Mouse (Mus musculus) liver, adult 2 months (tissue): ENCODE data around the gene Dnmbp. TPM values are rescaled to one million over a fixed set of nuclear protein-coding genes. Genes with fewer than 3 reads are reported as not detected.
A peak's percentile ranks its signal among the peaks of the same experiment; 100 is the strongest.

Experiments
- DNase-seq: peaks from one replicate; pipeline ENCODE4 v3.0.0-alpha.2; 2011; ENCODE audit warnings: low read depth, low spot score; ENCODE audit errors: extremely low read depth
- H3K27ac ChIP-seq: fragments of 200-500 bp; replicated peaks from 2 replicates; pipeline ENCODE4 v1.5.1; 2012; ENCODE audit warnings: low read depth, mild to moderate bottlenecking, control low read depth, inconsistent platforms, low read length; ENCODE audit not compliant: insufficient read depth
- H3K27me3 ChIP-seq: fragments of 200-500 bp; 2 replicates; pipeline ENCODE4 v1.6.1; 2012; ENCODE audit warnings: mild to moderate bottlenecking, moderate library complexity, low read length, inconsistent platforms; ENCODE audit not compliant: control insufficient read depth, insufficient read depth
- H3K36me3 ChIP-seq: fragments of 200-500 bp; 2 replicates; pipeline ENCODE4 v1.6.1; 2012; ENCODE audit warnings: low read length, inconsistent platforms; ENCODE audit not compliant: control insufficient read depth, insufficient read depth
- H3K4me1 ChIP-seq: fragments of 200-500 bp; 2 replicates; pipeline ENCODE4 v1.6.1; 2011; ENCODE audit warnings: low read length; ENCODE audit not compliant: control insufficient read depth, insufficient read depth
- H3K4me3 ChIP-seq: fragments of 200-500 bp; 2 replicates; pipeline ENCODE4 v1.5.1; 2011; ENCODE audit warnings: low read depth, mild to moderate bottlenecking, control low read depth, low read length, moderate library complexity; ENCODE audit not compliant: insufficient read depth
- H3K79me2 ChIP-seq: fragments of 200-500 bp; 2 replicates; pipeline ENCODE4 v1.6.1; 2012; ENCODE audit warnings: inconsistent platforms, mild to moderate bottlenecking, low read length, moderate library complexity; ENCODE audit not compliant: control insufficient read depth, insufficient read depth
- H3K9ac ChIP-seq: fragments of 200-500 bp; 2 replicates; pipeline ENCODE4 v1.6.1; 2012; ENCODE audit warnings: low read depth, mild to moderate bottlenecking, control low read depth, inconsistent platforms, low read length
- CTCF ChIP-seq: fragments of 200-500 bp; IDR thresholded peaks from 2 replicates; pipeline ENCODE4 v1.5.1; 2011; ENCODE audit warnings: low read depth, low read length, control low read depth
- POLR2A ChIP-seq: fragments of 200-500 bp; IDR thresholded peaks from 2 replicates; pipeline ENCODE4 v1.6.1; 2011; ENCODE audit warnings: low read length, control low read depth; ENCODE audit not compliant: insufficient read depth; ENCODE audit errors: extremely low read depth
- WGBS: fragments of 180-500 bp; shearing (Covaris S2); methylation state at CpG from one replicate; pipeline ENCODE4 v1.1.7; 2018; 5-methylcytosine and 5-hydroxymethylcytosine counted together
- polyA plus RNA-seq: library from polyadenylated mRNA; depleted of rRNA; stranded (reverse); fragments of >200 nt; gene quantifications from 2 replicates; pipeline ENCODE4 v1.2.3, GENCODE M21; 2012
- total RNA-seq: library from RNA; depleted of rRNA; stranded (reverse); fragments of >200 nt; gene quantifications from 2 replicates; pipeline ENCODE4 v1.2.3, GENCODE M21; 2014

Dnmbp gene
- total and polyA plus RNA-seq, 2 experiments = 15.6 to 24.7 TPM

DNA sequence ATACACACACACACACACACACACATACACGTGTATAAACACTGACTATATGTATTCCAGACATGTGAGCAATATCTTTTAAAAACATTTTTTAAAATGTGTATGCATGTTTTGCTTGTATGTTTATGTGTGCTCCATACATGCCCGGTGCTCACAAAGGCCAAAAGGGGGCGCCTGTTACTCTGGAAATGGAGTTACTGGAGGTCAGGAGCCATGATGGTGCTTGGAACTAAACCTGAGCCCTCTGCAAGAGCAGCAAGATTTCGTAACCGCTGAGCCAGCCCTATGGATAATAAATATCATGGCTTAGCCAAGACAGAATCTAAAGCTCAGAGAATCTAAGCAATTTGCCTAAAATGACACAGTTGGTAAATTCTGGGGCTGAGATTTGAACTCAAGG lies 52.7 kb downstream of the Dnmbp start:
- TF ChIP-seq CTCF = peak; percentile 23; the same call in 1 of the 2 replicates
- TF ChIP-seq POLR2A = no peak
- DNase-seq = peak; percentile 68
- Histone ChIP-seq H3K9ac (peak overlapping the region; percentile 72), H3K4me1 (peaks cover 21% of the 10 kb centered on the region), H3K79me2 (peaks cover 56% of the 10 kb centered on the region; the same call in 1 of the 2 replicates), H3K27me3 (no peaks in the 10 kb centered on the region), H3K27ac (peak overlapping the region; percentile 96), H3K36me3 (0 out of 2 replicates have a peak, but pooled peaks cover 3% of the 10 kb centered on the region), H3K4me3 (peak overlapping the region; percentile 79)
- WGBS = 64% methylated on average over 5 of the region's 5 CpGs

DNA sequence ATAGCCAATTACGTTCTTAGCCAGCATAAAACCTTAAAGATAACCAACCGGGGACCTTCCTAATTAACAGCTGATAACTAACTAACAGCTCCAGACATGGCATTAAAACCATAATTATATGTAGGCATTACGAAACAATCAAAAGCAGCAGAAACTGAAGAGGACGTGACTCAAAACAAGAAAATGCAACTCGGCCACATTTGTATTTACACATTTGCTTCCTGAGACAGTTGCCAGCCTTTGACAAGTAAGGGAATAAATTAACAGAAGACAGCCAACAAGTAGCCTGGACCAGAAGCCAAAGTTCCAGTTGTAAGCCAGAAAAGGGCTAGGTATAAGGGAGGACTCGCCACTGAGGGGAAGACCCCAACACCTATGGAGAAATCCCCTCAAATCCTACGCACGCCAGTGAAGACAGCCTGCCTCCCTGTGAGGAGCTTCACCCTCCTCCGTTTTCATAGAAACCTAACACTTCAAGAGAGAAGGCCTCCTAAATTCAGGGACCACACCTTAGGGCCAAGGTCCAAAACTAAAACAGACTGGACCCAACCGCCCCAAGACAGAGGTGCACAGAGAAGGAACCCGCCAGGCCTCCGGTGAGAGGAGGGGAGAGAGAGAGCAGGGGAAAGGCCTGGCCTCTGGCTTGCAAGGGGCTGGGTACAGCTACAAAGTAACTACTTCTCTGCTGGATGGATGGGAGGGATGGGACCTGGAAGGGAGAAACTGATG lies 53.5 kb downstream of the Dnmbp start:
- peak overlapping the region; percentile 96 for H3K27ac ChIP-seq
- peak; percentile 52 for DNase-seq

DNA sequence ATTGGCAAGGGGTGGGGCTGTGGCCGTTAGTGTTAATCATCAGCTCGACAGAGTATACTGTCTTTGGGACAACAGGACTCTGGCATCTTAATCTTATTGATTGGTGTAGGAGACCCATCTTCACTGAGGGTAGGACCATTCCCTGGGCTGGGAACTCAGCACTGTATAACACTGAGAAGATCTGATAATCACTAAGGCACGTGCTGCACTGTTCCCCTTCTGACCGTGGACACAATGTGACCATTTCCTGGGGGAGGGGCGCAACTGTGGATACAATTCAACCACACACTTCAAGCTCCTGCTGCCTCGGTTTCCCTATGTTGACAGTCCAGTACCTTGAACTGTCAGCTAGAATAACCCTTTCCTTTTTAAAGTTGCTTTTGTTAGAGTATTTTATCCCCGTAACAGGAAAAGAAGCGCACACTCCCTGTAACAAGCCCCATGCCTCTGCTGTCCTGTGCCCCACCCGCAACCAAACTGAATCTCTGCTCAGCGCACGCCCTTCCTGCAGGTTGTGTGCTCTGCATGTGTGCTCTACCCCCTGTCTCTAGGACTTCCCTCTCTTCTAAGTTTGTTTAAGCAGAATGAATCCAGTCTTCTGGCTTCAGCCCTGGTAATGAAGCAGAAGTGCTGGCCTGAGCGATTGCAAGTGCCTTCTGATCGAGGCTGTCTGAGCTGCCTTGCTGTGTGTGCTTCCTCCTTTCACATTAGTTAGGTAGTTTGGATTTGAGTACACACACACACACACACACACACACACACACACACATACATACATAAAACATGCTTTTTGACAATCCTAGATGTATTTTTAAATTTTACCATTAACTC lies 55.1 kb downstream of the Dnmbp start:
- Histone ChIP-seq H3K36me3 (peaks cover 5% of the 10 kb centered on the region; the same call in 1 of the 2 replicates), H3K9ac (no peak overlapping the region), H3K27me3 (no peaks in the 10 kb centered on the region), H3K4me1 (peaks cover 24% of the 10 kb centered on the region), H3K79me2 (peaks cover 70% of the 10 kb centered on the region), H3K27ac (no peak overlapping the region), H3K4me3 (no peak overlapping the region)
- 28% methylated on average over 13 of the region's 13 CpGs for WGBS
- TF ChIP-seq POLR2A (no peak), CTCF (no peak)
- DNase-seq = peak; percentile 49

More for the DNA sequence above, 53.5 kb downstream of the Dnmbp start:
- Histone ChIP-seq H3K9ac (peak overlapping the region; percentile 72), H3K4me1 (peaks cover 21% of the 10 kb centered on the region), H3K27me3 (no peaks in the 10 kb centered on the region), H3K36me3 (peaks cover 5% of the 10 kb centered on the region; the same call in 1 of the 2 replicates), H3K79me2 (peaks cover 60% of the 10 kb centered on the region; the same call in 1 of the 2 replicates), H3K4me3 (peak overlapping the region; percentile 79)
- WGBS = 47% methylated on average over 12 of the region's 12 CpGs
- TF ChIP-seq CTCF = no peak
- no peak for TF ChIP-seq POLR2A

DNA sequence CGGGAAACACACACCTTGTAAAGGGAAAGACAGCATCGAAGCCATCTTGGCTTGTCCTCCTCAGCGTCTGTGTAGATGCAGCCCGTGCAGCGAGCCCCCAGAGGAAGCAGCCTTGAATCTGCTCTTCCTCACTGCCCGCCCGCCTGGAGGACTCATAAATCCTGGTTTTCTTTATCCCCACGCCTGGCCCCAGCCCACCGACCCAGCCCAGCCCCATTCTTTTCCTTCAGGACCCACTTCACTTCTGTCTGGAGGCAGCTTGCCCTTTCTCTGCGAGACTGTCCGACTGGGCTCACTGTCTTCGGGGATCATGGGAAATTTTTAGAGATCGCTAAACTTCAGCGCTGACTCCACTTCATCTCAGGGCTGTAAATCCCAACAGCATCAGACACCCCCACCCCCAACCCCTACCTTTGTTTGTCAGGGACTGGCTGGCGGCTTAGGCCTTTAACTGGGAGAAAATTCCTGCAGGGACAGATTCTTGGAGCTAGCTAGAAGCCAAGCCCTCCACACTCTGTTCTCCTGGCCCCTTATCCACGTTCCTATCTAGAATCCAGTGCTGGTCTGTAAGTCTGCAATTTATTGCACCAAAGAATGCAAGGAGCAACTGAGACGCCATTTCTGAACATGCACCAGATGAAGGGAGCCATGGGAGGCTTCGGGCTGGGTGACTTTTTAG lies 57.0 kb downstream of the Dnmbp start:
- Histone ChIP-seq H3K27ac (no peak overlapping the region), H3K27me3 (no peaks in the 10 kb centered on the region), H3K79me2 (peaks cover 68% of the 10 kb centered on the region), H3K36me3 (peaks cover 5% of the 10 kb centered on the region; the same call in 1 of the 2 replicates), H3K4me1 (peaks cover 25% of the 10 kb centered on the region), H3K9ac (no peak overlapping the region), H3K4me3 (no peak overlapping the region)
- TF ChIP-seq POLR2A (no peak), CTCF (no peak)
- WGBS = 81% methylated on average over 18 of the region's 18 CpGs
- DNase-seq = no peak

DNA sequence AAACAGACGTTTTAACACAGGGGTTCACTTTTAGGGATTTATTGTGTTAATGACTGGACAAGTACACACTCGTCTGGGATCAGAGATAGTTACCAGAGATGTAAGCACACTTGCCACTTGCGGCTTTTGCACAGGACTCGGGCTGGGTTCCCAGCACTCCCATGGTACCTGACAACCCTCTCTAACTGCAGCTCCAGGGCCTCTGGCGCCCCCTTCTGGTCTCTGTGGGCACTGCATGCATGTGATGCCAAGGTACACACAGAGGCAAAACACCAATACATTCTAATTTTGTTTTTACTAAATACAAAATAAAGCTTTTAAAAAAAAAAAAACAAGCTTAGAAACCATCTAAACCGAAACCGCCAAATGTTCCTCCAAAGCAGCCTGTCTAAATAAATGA lies 58.4 kb downstream of the Dnmbp start:
- WGBS = 86% methylated on average over 7 of the region's 7 CpGs
- no peak for DNase-seq
- no peak overlapping the region for H3K4me3 ChIP-seq
- TF ChIP-seq CTCF = peak; percentile 72
- TF ChIP-seq POLR2A = no peak
- H3K36me3 ChIP-seq = peaks cover 5% of the 10 kb centered on the region; the same call in 1 of the 2 replicates
- H3K9ac ChIP-seq = no peak overlapping the region
- no peaks in the 10 kb centered on the region for H3K27me3 ChIP-seq
- peaks cover 68% of the 10 kb centered on the region for H3K79me2 ChIP-seq
- H3K4me1 ChIP-seq = peaks cover 21% of the 10 kb centered on the region
- H3K27ac ChIP-seq = no peak overlapping the region
